Mouse (Mus musculus) heart, embryonic 15.5 days (tissue): ENCODE results near the gene Copz1. TPM values are rescaled to one million over a fixed set of nuclear protein-coding genes. Genes with fewer than 3 reads are reported as not detected.

ENCODE experiments used
- ATAC-seq: fragments of 200-750 bp; cut with Nextera tagmentation; replicated peaks from 2 replicates; pipeline ENCODE4 v1.8.0; 2017; ENCODE audit warnings: low read depth, moderate TSS enrichment; ENCODE audit not compliant: insufficient number of reproducible peaks, insufficient read depth, low FRiP score
- H3K27ac ChIP-seq: fragments of 300-500 bp; sonication (generic); 2 replicates; pipeline ENCODE4 v1.5.1; 2015; ENCODE audit warnings: mild to moderate bottlenecking, inconsistent platforms
- H3K27me3 ChIP-seq: fragments of 300-500 bp; sonication (generic); 2 replicates; pipeline ENCODE4 v1.6.1; 2015; ENCODE audit warnings: inconsistent platforms
- H3K36me3 ChIP-seq: fragments of 300-500 bp; sonication (generic); 2 replicates; pipeline ENCODE4 v1.6.1; 2015; ENCODE audit warnings: mild to moderate bottlenecking, inconsistent platforms
- H3K4me1 ChIP-seq: fragments of 300-500 bp; sonication (generic); replicated peaks from 2 replicates; pipeline ENCODE4 v1.6.1; 2015; ENCODE audit warnings: inconsistent platforms
- H3K4me2 ChIP-seq: fragments of 300-500 bp; sonication (generic); 2 replicates; pipeline ENCODE4 v1.6.1; 2015; ENCODE audit warnings: inconsistent platforms, mild to moderate bottlenecking, moderate library complexity
- H3K4me3 ChIP-seq: fragments of 300-500 bp; sonication (generic); 2 replicates; pipeline ENCODE4 v1.5.1; 2015; ENCODE audit warnings: mild to moderate bottlenecking, inconsistent platforms
- H3K9ac ChIP-seq: fragments of 300-500 bp; sonication (generic); 2 replicates; pipeline ENCODE4 v1.6.1; 2015; ENCODE audit warnings: mild to moderate bottlenecking, inconsistent platforms
- H3K9me3 ChIP-seq: fragments of 300-500 bp; sonication (generic); replicated peaks from 2 replicates; pipeline ENCODE4 v1.6.1; 2016; ENCODE audit warnings: inconsistent platforms
- WGBS: fragments of 180-500 bp; shearing (Covaris S2); methylation state at CpG from one replicate; pipeline ENCODE4 v1.1.7; 2015; ENCODE audit warnings: mixed read lengths; 5-methylcytosine and 5-hydroxymethylcytosine counted together
- polyA plus RNA-seq: library from polyadenylated mRNA; unstranded; fragments of >200 nt; fragmentation: Nextera tagmentation; extraction: Ambion mirVana; gene quantifications from 2 replicates; pipeline ENCODE4 v1.2.1, GENCODE M21; 2015

The Copz1 gene
- polyA plus RNA-seq, 1 experiment from 2014 or later, result 145 TPM

- Histone ChIP-seq H3K27me3 (peaks cover 24% of the 10 kb centered on the region), H3K27ac (no peak overlapping the region), H3K9ac (no peak overlapping the region), H3K9me3 (no peaks in the 10 kb centered on the region), H3K4me3 (no peak overlapping the region), H3K4me2 (no peak overlapping the region), H3K36me3 (no peaks in the 10 kb centered on the region), H3K4me1 (peaks cover 5% of the 10 kb centered on the region; the same call in 1 of the 2 replicates)
- 76% methylated on average over 5 of the region's 5 CpGs for WGBS
- no peak for ATAC-seq
Measured at GRCm38 (mm10) chr15:103333738-103334137, 61.2 kb downstream of the Copz1 start.

- WGBS, result 24% methylated on average over 2 of the region's 2 CpGs
- peaks cover 28% of the 10 kb centered on the region for H3K27me3 ChIP-seq
- H3K9ac ChIP-seq, result no peak overlapping the region
- no peak overlapping the region for H3K4me2 ChIP-seq
- ATAC-seq, result no peak
- H3K27ac ChIP-seq, result no peak overlapping the region
- peaks cover 8% of the 10 kb centered on the region for H3K4me1 ChIP-seq
- H3K9me3 ChIP-seq, result no peaks in the 10 kb centered on the region
- no peak overlapping the region for H3K4me3 ChIP-seq
- no peaks in the 10 kb centered on the region for H3K36me3 ChIP-seq
Measured at GRCm38 (mm10) chr15:103334194-103334593, 61.7 kb downstream of the Copz1 start.

GRCm38 (mm10) chr15:103335040-103335439, 62.5 kb downstream of the Copz1 start:
- no peak overlapping the region for H3K4me2 ChIP-seq
- H3K4me1 ChIP-seq, result peaks cover 16% of the 10 kb centered on the region
- no peaks in the 10 kb centered on the region for H3K9me3 ChIP-seq
- no peak overlapping the region for H3K9ac ChIP-seq
- no peak for ATAC-seq
- H3K27ac ChIP-seq, result no peak overlapping the region
- H3K4me3 ChIP-seq, result no peak overlapping the region
- WGBS, result 69% methylated on average over 3 of the region's 3 CpGs
- H3K36me3 ChIP-seq, result no peaks in the 10 kb centered on the region
- H3K27me3 ChIP-seq, result peaks cover 34% of the 10 kb centered on the region

GRCm38 (mm10) chr15:103335488-103336235, 63.1 kb downstream of the Copz1 start:
- no peak for ATAC-seq
- H3K4me1 ChIP-seq, result peaks cover 22% of the 10 kb centered on the region
- H3K27me3 ChIP-seq, result peaks cover 40% of the 10 kb centered on the region
- no peak overlapping the region for H3K4me3 ChIP-seq
- no peak overlapping the region for H3K27ac ChIP-seq
- no peak overlapping the region for H3K9ac ChIP-seq
- no peak overlapping the region for H3K4me2 ChIP-seq
- H3K36me3 ChIP-seq, result no peaks in the 10 kb centered on the region
- no peaks in the 10 kb centered on the region for H3K9me3 ChIP-seq
- 37% methylated on average over 7 of the region's 7 CpGs for WGBS

GRCm38 (mm10) chr15:103336996-103337667, 64.6 kb downstream of the Copz1 start:
- no peak overlapping the region for H3K4me2 ChIP-seq
- WGBS, result 29% methylated on average over 11 of the region's 11 CpGs
- no peak overlapping the region for H3K9ac ChIP-seq
- H3K27me3 ChIP-seq, result peaks cover 54% of the 10 kb centered on the region
- no peak for ATAC-seq
- H3K4me3 ChIP-seq, result no peak overlapping the region
- peaks cover 34% of the 10 kb centered on the region for H3K4me1 ChIP-seq
- H3K9me3 ChIP-seq, result no peaks in the 10 kb centered on the region
- H3K36me3 ChIP-seq, result no peaks in the 10 kb centered on the region
- H3K27ac ChIP-seq, result no peak overlapping the region

- peak overlapping the region; percentile 63; the same call in 1 of the 2 replicates for H3K4me3 ChIP-seq
- H3K4me2 ChIP-seq, result peak overlapping the region; percentile 93
- H3K27me3 ChIP-seq, result peaks cover 54% of the 10 kb centered on the region
Measured at GRCm38 (mm10) chr15:103338829-103339165, 66.3 kb downstream of the Copz1 start.

GRCm38 (mm10) chr15:103339166-103339960, 66.8 kb downstream of the Copz1 start:
- Histone ChIP-seq H3K4me1 (peaks cover 31% of the 10 kb centered on the region), H3K27me3 (peaks cover 54% of the 10 kb centered on the region), H3K9ac (peak overlapping the region; percentile 53), H3K4me2 (peak overlapping the region; percentile 93), H3K9me3 (no peaks in the 10 kb centered on the region), H3K36me3 (peaks cover 6% of the 10 kb centered on the region; the same call in 1 of the 2 replicates), H3K4me3 (peak overlapping the region; percentile 63), H3K27ac (no peak overlapping the region)
- 8% methylated on average over 28 of the region's 31 CpGs for WGBS
- peak; percentile 30; the same call in 1 of the 2 replicates for ATAC-seq

More at GRCm38 (mm10) chr15:103338829-103339165, 66.3 kb downstream of the Copz1 start:
- Histone ChIP-seq H3K27ac (no peak overlapping the region), H3K4me1 (peaks cover 36% of the 10 kb centered on the region), H3K9me3 (no peaks in the 10 kb centered on the region), H3K36me3 (peaks cover under 1% of the 10 kb centered on the region; the same call in 1 of the 2 replicates), H3K9ac (no peak overlapping the region; the same call in 1 of the 2 replicates)
- no peak for ATAC-seq
- WGBS, result 65% methylated on average over 4 of the region's 4 CpGs

- H3K36me3 ChIP-seq, result peaks cover 12% of the 10 kb centered on the region
- H3K9me3 ChIP-seq, result no peaks in the 10 kb centered on the region
- WGBS, result 0% methylated on average over 26 of the region's 26 CpGs
- peak within 1 kb of the TSS; percentile 53 for H3K9ac ChIP-seq
- peaks cover 52% of the 10 kb centered on the region for H3K27me3 ChIP-seq
- ATAC-seq, result peak; percentile 33; the same call in 1 of the 2 replicates
- H3K4me1 ChIP-seq, result peaks cover 31% of the 10 kb centered on the region
- no peak within 1 kb of the TSS; the same call in 1 of the 2 replicates for H3K27ac ChIP-seq
- H3K4me2 ChIP-seq, result peak within 1 kb of the TSS; percentile 93
- H3K4me3 ChIP-seq, result peak within 1 kb of the TSS; percentile 63
Measured at GRCm38 (mm10) chr15:103339961-103340337, 67.4 kb downstream of the Copz1 start, which contains the start of gene Zfp385a. Gene Zfp385a, minus strand, starts transcription at chr15:103340093.

- Histone ChIP-seq H3K4me1 (peaks cover 31% of the 10 kb centered on the region), H3K4me3 (peak overlapping the region; percentile 63; the same call in 1 of the 2 replicates), H3K36me3 (peaks cover 21% of the 10 kb centered on the region), H3K27me3 (peaks cover 51% of the 10 kb centered on the region), H3K27ac (no peak overlapping the region; the same call in 1 of the 2 replicates), H3K4me2 (peak overlapping the region; percentile 93), H3K9me3 (no peaks in the 10 kb centered on the region), H3K9ac (no peak overlapping the region)
- whole genome bisulfite sequencing, result 25% methylated on average over 4 of the region's 4 CpGs
- no peak for ATAC-seq
Measured at GRCm38 (mm10) chr15:103340786-103341185, 68.3 kb downstream of the Copz1 start.

- ATAC-seq, result no peak
- Histone ChIP-seq H3K27ac (no peak overlapping the region), H3K4me2 (no peak overlapping the region), H3K4me3 (no peak overlapping the region), H3K36me3 (peaks cover 28% of the 10 kb centered on the region), H3K4me1 (peaks cover 31% of the 10 kb centered on the region), H3K9me3 (no peaks in the 10 kb centered on the region), H3K27me3 (peaks cover 48% of the 10 kb centered on the region), H3K9ac (no peak overlapping the region)
- 54% methylated on average over 8 of the region's 8 CpGs for WGBS
Measured at GRCm38 (mm10) chr15:103341547-103341946, 69.0 kb downstream of the Copz1 start.

- peaks cover 43% of the 10 kb centered on the region for H3K27me3 ChIP-seq
- no peak overlapping the region for H3K9ac ChIP-seq
- H3K4me3 ChIP-seq, result no peak overlapping the region
- no peak for ATAC-seq
- no peak overlapping the region for H3K4me2 ChIP-seq
- H3K4me1 ChIP-seq, result peaks cover 31% of the 10 kb centered on the region
- peak overlapping the region; percentile 24; the same call in 1 of the 2 replicates for H3K27ac ChIP-seq
- peaks cover 33% of the 10 kb centered on the region for H3K36me3 ChIP-seq
- 18% methylated on average over 4 of the region's 4 CpGs for WGBS
- H3K9me3 ChIP-seq, result no peaks in the 10 kb centered on the region
Measured at GRCm38 (mm10) chr15:103342415-103342814, 69.9 kb downstream of the Copz1 start.
